Mouse (Mus musculus): ENCODE measurements around the gene Dhx9. TPM values are rescaled to one million over a fixed set of nuclear protein-coding genes. Genes with fewer than 3 reads are reported as not detected.

The Dhx9 gene
- polyA plus RNA-seq, 1 experiment from 2014 or later, result 18.1 TPM

- 46% methylated on average over 2 of the region's 2 CpGs for WGBS
- Histone ChIP-seq H3K9ac (peak overlapping the region; percentile 28; the same call in 1 of the 2 replicates), H3K9me3 (replicated peaks) (no peaks in the 10 kb centered on the region), H3K27me3 (no peaks in the 10 kb centered on the region), H3K36me3 (peaks cover 22% of the 10 kb centered on the region), H3K4me1 (replicated peaks) (peaks cover 26% of the 10 kb centered on the region), H3K4me2 (peak overlapping the region; percentile 62), H3K4me3 (peak overlapping the region; percentile 34), H3K27ac (no peak overlapping the region)
- ATAC-seq (replicated peaks; ENCODE audit: insufficient number of reproducible peaks, insufficient read depth, low FRiP score, low read depth), result no peak
Measured at GRCm38 (mm10) chr1:153485201-153485796, 2.2 kb downstream of the Dhx9 start.

GRCm38 (mm10) chr1:153481025-153481412, 6.4 kb downstream of the Dhx9 start:
- WGBS, result 43% methylated on average over 1 of the region's 1 CpGs
- ATAC-seq (replicated peaks; ENCODE audit: insufficient number of reproducible peaks, insufficient read depth, low FRiP score, low read depth), result no peak
- peaks cover 63% of the 10 kb centered on the region for H3K36me3 ChIP-seq

GRCm38 (mm10) chr1:153480386-153481024, 7.0 kb downstream of the Dhx9 start:
- 67% methylated on average over 1 of the region's 1 CpGs for WGBS
- no peak for ATAC-seq (replicated peaks; ENCODE audit: insufficient number of reproducible peaks, insufficient read depth, low FRiP score, low read depth)

More at GRCm38 (mm10) chr1:153481025-153481412, 6.4 kb downstream of the Dhx9 start:
- H3K4me3 ChIP-seq, result no peak overlapping the region
- H3K4me2 ChIP-seq, result no peak overlapping the region
- no peak overlapping the region for H3K9ac ChIP-seq
- no peaks in the 10 kb centered on the region for H3K27me3 ChIP-seq
- peaks cover 22% of the 10 kb centered on the region for H3K4me1 ChIP-seq (replicated peaks)
- no peaks in the 10 kb centered on the region for H3K9me3 ChIP-seq (replicated peaks)
- no peak overlapping the region for H3K27ac ChIP-seq

GRCm38 (mm10) chr1:153479296-153479695, 8.2 kb downstream of the Dhx9 start:
- Histone ChIP-seq H3K36me3 (peaks cover 76% of the 10 kb centered on the region), H3K27me3 (no peaks in the 10 kb centered on the region), H3K4me1 (replicated peaks) (peaks cover 7% of the 10 kb centered on the region), H3K27ac (no peak overlapping the region), H3K9ac (no peak overlapping the region), H3K9me3 (replicated peaks) (no peaks in the 10 kb centered on the region), H3K4me3 (no peak overlapping the region), H3K4me2 (no peak overlapping the region)
- WGBS, result 82% methylated on average over 1 of the region's 1 CpGs
- ATAC-seq (replicated peaks; ENCODE audit: insufficient number of reproducible peaks, insufficient read depth, low FRiP score, low read depth), result no peak

More at GRCm38 (mm10) chr1:153480386-153481024, 7.0 kb downstream of the Dhx9 start:
- H3K9ac ChIP-seq, result no peak overlapping the region
- H3K27me3 ChIP-seq, result no peaks in the 10 kb centered on the region
- H3K4me2 ChIP-seq, result no peak overlapping the region
- H3K27ac ChIP-seq, result no peak overlapping the region
- peaks cover 19% of the 10 kb centered on the region for H3K4me1 ChIP-seq (replicated peaks)
- peaks cover 65% of the 10 kb centered on the region for H3K36me3 ChIP-seq
- no peak overlapping the region for H3K4me3 ChIP-seq
- no peaks in the 10 kb centered on the region for H3K9me3 ChIP-seq (replicated peaks)

- no peaks in the 10 kb centered on the region for H3K9me3 ChIP-seq (replicated peaks)
- ATAC-seq (replicated peaks; ENCODE audit: insufficient number of reproducible peaks, insufficient read depth, low FRiP score, low read depth), result no peak
- no peaks in the 10 kb centered on the region for H3K4me1 ChIP-seq (replicated peaks)
- no peak overlapping the region for H3K9ac ChIP-seq
- no peak overlapping the region for H3K4me3 ChIP-seq
- no peaks in the 10 kb centered on the region for H3K27me3 ChIP-seq
- peaks cover 86% of the 10 kb centered on the region for H3K36me3 ChIP-seq
- no peak overlapping the region for H3K4me2 ChIP-seq
- 82% methylated on average over 1 of the region's 1 CpGs for WGBS
- H3K27ac ChIP-seq, result no peak overlapping the region
Measured at GRCm38 (mm10) chr1:153461796-153462195, 25.7 kb downstream of the Dhx9 start.

- no peak overlapping the region for H3K27ac ChIP-seq
- no peak for ATAC-seq (replicated peaks; ENCODE audit: insufficient number of reproducible peaks, insufficient read depth, low FRiP score, low read depth)
- no peak overlapping the region for H3K9ac ChIP-seq
- no peaks in the 10 kb centered on the region for H3K27me3 ChIP-seq
- H3K4me2 ChIP-seq, result no peak overlapping the region
- H3K4me3 ChIP-seq, result no peak overlapping the region
- 89% methylated on average over 5 of the region's 5 CpGs for WGBS
- H3K9me3 ChIP-seq (replicated peaks), result no peaks in the 10 kb centered on the region
- peaks cover 53% of the 10 kb centered on the region for H3K36me3 ChIP-seq
- no peaks in the 10 kb centered on the region for H3K4me1 ChIP-seq (replicated peaks)
Measured at GRCm38 (mm10) chr1:153456137-153456536, 31.3 kb downstream of the Dhx9 start.

GRCm38 (mm10) chr1:153453146-153453642, 34.3 kb downstream of the Dhx9 start:
- Histone ChIP-seq H3K4me3 (no peak overlapping the region), H3K4me2 (no peak overlapping the region), H3K27ac (no peak overlapping the region), H3K27me3 (no peaks in the 10 kb centered on the region), H3K4me1 (replicated peaks) (no peaks in the 10 kb centered on the region), H3K9ac (no peak overlapping the region), H3K9me3 (replicated peaks) (no peaks in the 10 kb centered on the region), H3K36me3 (peaks cover 28% of the 10 kb centered on the region)
- no peak for ATAC-seq (replicated peaks; ENCODE audit: insufficient number of reproducible peaks, insufficient read depth, low FRiP score, low read depth)
- WGBS, result 89% methylated on average over 3 of the region's 3 CpGs

GRCm38 (mm10) chr1:153451237-153452154, 36.0 kb downstream of the Dhx9 start:
- H3K4me2 ChIP-seq, result no peak overlapping the region
- H3K27ac ChIP-seq, result no peak overlapping the region
- no peak overlapping the region for H3K4me3 ChIP-seq
- WGBS, result 73% methylated on average over 10 of the region's 10 CpGs
- H3K4me1 ChIP-seq (replicated peaks), result no peaks in the 10 kb centered on the region
- ATAC-seq (replicated peaks; ENCODE audit: insufficient number of reproducible peaks, insufficient read depth, low FRiP score, low read depth), result no peak
- no peaks in the 10 kb centered on the region for H3K27me3 ChIP-seq
- H3K36me3 ChIP-seq, result peaks cover 18% of the 10 kb centered on the region
- H3K9ac ChIP-seq, result no peak overlapping the region
- no peaks in the 10 kb centered on the region for H3K9me3 ChIP-seq (replicated peaks)

- WGBS, result 95% methylated on average over 20 of the region's 20 CpGs
- no peak for ATAC-seq (replicated peaks; ENCODE audit: insufficient number of reproducible peaks, insufficient read depth, low FRiP score, low read depth)
- H3K36me3 ChIP-seq, result peaks cover 4% of the 10 kb centered on the region; the same call in 1 of the 2 replicates
Measured at GRCm38 (mm10) chr1:153446120-153446831, 41.2 kb downstream of the Dhx9 start.

GRCm38 (mm10) chr1:153443632-153444031, 43.8 kb downstream of the Dhx9 start:
- Histone ChIP-seq H3K36me3 (peaks cover 4% of the 10 kb centered on the region; the same call in 1 of the 2 replicates), H3K9me3 (replicated peaks) (no peaks in the 10 kb centered on the region), H3K4me1 (replicated peaks) (no peaks in the 10 kb centered on the region), H3K27me3 (no peaks in the 10 kb centered on the region), H3K4me2 (no peak overlapping the region), H3K9ac (no peak overlapping the region), H3K27ac (no peak overlapping the region), H3K4me3 (no peak overlapping the region)
- no peak for ATAC-seq (replicated peaks; ENCODE audit: insufficient number of reproducible peaks, insufficient read depth, low FRiP score, low read depth)
- WGBS, result 76% methylated on average over 4 of the region's 4 CpGs

More at GRCm38 (mm10) chr1:153446120-153446831, 41.2 kb downstream of the Dhx9 start:
- Histone ChIP-seq H3K4me1 (replicated peaks) (no peaks in the 10 kb centered on the region), H3K9me3 (replicated peaks) (no peaks in the 10 kb centered on the region), H3K4me3 (no peak overlapping the region), H3K9ac (no peak overlapping the region), H3K27me3 (no peaks in the 10 kb centered on the region), H3K27ac (no peak overlapping the region), H3K4me2 (no peak overlapping the region)
